Mouse (Mus musculus) layer of hippocampus, adult 11-12 months (tissue): ENCODE results near the gene Spty2d1.
"Not testable (repeated sequence)": the region's sequence is repeated elsewhere in the genome, so short reads cannot be mapped to it uniquely, and the experiment has no call there.

Source experiments
- DNase-seq: peaks from one replicate; pipeline ENCODE4 v3.0.0; 2022; ENCODE audit warnings: low spot score

Gene Spty2d1

DNA sequence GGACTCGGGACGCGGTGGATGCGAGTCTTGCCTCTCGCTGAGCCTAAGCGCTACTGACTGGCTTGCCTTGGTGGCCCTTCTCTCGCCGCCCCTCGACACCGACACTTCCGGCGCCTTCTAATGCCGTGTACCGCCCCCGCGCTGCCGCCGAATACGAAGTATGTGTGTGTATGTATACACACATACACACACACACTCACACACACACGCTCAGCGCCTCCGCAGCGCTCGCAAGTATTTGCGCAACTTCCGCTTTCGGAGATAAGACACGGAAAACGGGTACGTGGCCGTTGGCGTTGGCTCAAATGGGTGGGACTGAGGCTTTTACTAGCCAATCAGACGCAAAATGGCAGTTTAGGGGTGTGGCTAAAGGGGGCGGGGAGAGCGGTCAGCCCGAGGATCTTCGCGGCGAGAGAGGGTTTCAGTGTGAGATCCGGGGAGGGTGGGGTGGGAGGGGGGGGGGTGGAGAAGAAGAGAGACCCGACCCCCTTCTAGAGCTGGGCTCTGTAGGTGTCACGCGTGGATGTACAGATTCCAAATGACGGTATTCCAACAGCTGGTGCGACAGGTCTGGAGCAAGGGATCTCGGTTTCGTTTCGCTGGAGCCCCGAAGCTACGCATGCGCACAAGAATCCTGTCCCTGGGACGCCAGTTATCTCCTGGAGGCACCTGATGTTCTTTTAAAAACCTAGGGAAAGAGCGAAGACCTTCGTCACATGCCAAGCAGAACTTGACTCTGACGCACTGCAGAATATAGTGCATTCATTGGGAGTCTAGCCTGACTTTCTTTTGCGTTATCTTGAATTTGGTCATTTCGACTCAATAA is at the start of gene Spty2d1:
Gene Spty2d1, minus strand, starts transcription at position 244 of the 826 bp plus-strand sequence.
- DNase-seq = peak; percentile 99

DNA sequence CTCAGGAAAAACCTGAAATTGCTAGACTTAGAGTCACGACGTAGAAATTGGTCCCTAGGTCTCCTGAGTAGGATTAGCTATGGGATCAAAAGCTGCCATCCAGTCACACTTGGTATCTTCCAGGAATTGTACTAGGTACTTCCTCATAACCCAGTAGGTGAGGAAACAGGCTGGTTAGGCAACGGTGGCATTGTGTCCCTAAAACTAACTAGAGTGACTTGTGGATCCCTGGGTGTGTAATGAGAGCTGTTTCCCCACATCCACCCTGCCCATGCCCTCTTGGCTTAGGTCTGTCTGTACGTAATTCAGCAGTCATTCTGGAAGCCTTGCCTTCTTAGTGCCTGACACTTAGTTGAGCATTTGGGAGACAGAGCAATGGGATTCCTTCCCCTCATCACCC is 48.1 kb upstream of the Spty2d1 start:
- no peak for DNase-seq

DNA sequence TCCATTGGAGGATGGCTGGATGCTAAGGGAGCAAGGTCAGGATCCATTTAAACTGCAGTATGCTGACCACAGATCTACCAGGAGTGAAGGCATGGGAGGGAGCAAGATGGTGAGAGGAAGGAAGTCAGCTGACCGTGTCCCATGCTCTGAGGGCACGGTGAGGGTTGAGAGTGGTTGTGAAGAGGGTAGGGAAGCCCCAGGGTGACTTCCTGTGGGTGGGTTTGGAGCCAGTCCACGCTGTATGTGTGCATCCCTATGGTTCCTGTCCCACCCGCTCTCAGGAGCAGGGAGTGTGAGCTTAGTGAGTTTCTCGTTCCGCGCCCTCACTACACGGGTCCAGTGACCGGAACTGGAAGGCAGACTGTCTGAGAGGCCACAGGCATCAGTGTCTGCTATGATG is 47.5 kb upstream of the Spty2d1 start:
- peak; percentile 58 for DNase-seq

DNA sequence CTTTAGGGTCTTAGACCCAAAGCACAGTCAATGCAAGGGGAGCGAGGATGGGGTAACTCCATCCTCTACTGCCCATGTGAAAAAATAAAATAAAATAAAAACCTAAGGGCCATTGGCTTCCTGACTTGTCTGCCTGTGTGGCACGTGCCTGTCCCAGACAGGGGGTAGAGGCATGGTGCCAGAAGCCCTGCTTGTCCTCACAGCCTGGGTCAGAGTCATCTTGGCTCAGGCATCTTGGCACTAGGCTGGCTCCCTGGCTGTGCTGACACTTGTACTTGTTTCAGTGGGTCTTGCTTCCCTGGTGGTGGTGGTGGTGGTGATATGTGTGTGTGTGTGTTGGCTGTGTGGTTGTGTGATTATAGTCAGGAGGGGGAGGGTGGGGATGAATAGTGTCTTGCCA is 46.5 kb upstream of the Spty2d1 start:
- no peak for DNase-seq

DNA sequence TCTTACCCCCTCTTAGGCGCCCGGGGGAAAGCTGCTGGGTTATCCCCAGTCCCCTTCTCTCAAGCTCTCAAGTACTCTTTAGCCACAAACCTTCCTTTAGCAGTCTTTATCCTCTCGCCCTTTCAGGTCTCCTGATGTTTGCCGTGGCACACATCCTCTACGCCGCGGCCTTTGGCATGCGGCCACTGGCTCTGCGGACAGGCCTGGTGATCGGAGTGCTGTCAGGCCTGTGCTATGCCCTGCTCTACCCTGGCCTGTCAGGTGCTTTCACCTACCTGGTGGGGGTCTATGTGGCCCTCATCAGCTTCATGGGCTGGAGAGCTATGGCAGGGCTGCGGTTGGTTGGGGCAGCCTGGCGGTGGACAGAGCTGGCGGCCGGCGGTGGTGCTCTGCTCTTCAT is 45.1 kb upstream of the Spty2d1 start:
- DNase-seq = no peak

DNA sequence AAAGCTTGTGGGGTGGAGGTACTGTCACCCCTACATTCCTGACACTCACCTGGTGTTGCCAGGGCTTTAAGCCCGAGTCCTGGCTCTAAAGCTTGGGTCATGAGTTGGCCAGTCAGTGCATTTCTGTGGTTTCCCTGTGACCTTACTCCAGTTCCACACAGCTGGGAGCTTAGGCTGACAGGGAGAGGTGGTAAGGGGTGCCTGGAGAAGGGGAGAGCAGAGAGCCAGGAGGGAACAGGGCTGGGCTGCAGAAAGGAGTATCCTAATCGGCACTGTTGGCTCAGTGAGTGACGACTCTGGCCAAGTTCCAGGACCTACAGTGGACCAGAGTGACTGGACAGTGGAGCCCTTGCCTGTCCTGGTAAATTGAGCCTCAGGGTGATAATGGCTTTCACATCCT is 44.1 kb upstream of the Spty2d1 start:
- peak; percentile 52 for DNase-seq

DNA sequence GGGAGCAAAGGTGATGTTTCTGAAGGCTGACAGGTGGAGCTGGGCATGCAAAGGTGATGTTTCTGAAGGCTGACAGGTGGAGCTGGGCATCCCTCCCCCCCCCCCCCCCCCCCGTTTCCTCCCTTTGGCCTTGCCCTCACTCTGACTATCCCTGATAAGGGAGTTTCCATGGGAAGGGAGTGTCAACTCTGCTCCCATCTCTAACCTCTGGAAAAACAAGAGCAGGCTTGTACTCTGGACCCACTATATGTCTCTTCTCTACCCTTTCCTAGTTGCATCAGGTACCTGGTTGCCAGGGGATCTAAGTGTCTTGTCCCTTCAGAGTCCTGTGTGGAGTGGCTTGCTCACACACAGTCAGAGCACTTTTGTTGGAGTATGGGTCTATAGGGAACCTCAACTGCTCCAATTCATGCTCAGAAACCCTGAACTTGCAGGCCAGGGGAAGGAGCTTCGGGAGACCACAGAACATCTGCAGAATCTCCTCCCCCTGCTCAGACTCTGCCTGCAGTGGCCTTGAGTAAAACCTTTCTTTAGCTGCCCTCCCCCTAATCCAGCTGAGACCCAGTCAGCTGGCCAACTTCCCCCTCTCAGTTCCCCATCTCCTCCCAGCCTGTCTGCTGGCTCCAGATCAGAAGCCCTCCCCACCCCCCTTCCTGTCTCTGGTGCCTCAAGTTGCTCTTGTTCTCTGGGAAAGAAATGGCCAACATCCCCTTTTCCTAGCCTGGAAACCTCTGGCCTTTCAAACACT is 43.4 kb upstream of the Spty2d1 start:
- DNase-seq = peak; percentile 75

DNA sequence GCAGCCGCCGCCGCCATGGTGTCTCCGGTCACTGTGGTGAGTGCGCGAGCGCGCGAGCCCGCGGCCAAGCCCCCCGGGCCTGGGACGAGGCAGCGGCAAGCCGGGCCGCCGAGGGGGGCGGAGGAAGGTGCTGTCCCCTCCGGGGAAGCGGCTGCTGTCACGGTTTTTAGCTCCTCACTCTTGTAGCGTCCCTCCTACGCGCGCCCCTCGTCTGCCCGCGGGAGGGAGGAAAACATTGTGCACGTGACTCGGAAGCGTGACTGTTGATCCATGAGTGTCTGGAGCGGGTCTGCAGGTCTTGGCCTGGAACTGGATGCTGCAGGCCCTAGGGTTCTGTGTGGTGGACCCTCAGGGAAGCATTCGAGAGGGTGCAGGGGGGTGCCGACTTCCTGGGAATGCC is 42.6 kb upstream of the Spty2d1 start:
- peak; percentile 78 for DNase-seq

DNA sequence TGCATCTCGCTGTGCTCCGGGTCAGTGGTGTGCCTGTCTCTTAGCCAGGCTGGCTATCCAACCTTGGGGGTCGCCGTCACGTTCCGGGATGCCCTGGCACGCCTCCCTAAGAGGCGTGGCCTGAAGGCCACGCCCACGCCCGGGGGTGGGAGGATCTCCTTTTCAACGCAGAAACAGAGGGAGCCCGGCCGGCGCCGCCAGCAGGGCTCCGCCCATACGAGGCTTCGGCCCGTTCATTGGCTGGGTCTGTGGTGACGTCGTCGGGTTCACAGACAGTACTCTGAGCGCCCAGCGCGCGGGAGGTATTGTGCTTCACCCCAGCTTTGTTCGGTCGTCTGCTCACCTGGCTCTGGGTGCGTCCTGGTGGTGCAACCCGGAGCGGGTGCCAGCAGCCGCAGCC is 42.2 kb upstream of the Spty2d1 start, which contains the start of gene Tmem86a:
Gene Tmem86a, plus strand, starts transcription at position 236 of the 400 bp plus-strand sequence.
- DNase-seq = peak; percentile 97

DNA sequence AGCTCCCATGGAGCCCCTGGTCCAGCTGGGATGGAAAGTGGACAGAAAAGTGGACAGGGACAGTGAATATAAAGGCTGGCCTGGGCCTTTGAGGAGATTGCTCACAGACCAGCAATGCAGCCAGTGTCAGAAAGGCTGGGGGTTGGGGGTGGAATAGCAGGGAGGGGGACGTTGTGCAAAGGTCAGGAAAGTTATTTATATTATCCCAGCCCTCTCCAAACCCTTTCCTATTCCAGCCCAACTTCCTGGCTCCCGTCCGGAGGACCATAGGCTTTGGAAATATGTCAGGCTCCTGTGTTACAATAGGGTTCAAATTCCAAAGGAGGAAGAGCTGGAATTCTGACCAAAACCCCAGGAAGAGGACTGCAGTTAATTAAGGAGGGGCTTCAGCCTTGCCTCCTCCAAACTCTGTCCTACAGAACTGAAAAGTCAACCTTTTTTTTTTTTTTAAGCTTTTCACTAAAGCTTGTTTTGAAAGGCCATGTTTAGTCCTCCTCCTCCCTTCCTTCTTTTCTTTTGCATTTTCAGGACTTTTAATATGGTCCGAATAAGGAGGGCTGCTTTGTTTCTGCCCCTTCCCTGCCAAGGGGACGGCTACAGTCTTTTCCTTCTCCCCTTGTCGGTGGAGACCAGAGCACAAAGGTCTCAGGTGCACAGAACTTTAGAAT is 34.7 kb upstream of the Spty2d1 start:
- no peak for DNase-seq

DNA sequence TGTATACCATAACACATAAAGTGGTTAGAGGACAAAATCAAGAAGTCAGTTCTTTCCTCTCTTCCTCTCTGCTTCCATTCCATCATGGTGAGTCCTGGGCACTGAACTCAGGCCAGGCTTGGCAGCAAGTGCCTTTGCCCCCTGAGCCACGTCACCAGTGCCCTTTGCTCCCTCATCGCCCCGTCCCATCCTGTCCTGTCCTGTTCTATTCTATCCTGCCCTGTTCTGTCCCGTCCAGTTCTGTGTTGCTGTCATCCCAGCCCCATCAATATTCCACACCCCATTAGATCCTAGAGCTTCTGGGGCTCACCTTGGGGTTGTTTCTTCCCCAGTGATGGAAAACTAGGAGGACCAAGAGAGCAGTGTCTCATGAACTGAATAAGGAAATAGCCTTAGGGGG is 33.9 kb upstream of the Spty2d1 start:
- no peak for DNase-seq

DNA sequence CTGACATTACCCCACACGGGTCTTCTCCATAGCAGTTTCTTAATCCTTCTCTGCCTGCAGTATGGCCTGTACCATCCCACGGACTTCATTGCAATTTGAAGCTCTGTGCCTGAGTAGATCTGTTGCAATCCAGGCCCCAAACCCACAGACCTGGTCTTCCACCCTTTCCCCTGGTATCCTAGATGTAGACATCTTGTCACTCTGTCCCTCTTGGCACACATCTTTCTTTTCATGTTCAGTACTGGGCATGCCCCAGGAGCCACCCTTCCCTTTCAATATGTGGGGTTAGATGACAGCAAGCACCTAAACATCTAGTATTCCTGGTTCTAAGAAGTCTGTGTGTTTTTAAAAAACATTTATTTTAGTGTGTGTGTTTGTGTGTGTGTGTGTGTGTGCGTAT is 33.5 kb upstream of the Spty2d1 start:
- no peak for DNase-seq

DNA sequence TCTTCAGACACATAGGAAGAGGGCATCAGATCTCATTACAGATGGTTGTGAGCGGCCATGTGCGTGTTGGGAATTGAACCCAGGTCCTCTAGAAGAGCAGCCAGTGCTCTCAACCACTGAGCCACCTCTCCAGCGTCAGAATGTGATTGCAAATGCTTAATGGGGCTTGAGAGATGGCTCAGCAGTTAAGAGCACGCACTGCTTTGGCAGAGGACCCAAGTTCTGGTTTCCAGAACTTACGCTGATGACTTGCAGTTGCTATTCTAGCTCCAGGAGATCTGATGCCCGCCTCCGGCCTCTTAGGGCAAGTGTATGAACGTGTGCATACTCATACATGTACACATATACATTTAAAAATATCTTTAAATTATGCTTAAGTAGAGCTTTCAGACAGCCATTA is 27.2 kb upstream of the Spty2d1 start:
- no peak for DNase-seq

DNA sequence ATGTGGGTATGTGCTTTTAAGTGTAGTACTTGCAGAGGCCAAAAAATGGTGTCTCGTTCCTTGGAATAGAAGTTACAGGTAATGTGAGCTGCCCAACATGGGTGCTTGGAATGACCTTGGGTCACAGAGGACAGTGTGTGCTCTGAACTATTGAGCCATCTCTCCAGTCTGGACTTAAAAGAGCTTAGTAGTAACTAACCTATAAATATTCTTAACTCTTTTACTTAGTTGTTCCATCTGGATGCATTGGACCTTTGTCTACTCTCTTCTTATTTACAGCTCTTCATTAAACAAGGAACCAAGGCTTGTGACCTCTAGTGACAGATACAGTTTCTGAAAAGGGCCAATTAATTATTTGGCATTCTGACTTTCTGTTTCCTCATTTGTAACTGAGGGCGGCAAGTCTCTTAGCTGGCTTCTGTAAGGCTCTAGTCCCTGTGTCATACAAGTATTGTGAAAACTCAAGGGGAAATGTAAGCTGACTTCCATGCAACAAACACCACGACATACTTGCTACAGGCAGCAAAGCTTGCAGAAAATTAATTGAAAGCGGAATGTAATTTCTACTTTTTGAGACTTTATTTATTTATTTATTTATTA is 26.7 kb upstream of the Spty2d1 start:
- DNase-seq = no peak

DNA sequence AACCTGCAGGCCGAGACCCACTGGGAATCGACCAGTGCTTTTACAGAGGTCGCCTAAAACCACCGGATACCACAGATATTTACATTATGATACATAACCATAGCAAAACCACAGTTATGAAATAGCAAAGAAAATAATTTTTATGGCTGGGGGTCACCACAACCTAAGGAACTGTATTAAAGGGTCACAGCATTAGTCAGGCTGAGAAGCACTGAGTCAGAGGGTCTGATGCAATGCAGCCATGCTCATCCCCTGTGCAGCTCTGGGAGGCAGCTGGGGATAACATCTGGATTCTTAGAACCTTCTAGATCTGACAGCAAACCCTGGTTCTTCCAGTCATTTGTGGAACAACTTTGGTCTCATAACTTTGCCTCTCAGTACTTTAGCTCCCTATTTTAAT is 23.2 kb upstream of the Spty2d1 start:
- no peak for DNase-seq

DNA sequence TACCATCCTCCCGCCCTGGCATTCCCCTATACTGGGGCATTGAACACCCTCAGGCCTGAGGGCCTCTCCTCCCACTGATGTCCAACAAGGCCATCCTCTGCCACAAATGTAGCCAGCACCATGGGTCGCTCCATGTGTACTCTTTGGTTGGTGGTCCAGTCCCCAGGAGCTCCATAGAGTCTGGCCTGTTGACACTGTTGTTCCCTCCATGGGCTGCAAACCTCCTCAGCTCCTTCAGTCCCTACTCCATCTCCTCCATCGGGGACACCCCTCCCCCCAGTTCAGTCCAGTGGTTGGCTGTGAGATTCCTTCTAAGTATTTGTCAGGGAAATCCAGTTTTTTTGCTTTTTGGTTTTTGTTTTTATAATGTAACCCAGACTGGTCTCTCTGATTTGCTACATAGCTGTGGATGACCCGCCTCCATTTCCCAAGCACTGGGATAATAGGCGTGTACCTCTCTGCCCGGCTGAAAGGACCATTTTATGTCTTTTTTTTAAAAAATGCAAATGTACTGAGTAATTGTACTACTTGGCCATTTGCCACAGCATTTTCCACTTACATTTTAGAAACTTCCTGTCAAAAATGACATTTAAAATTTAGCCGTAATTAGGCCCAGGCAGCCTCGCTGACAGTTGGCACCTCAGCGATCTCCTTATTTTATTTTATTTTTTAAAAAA is 22.4 kb upstream of the Spty2d1 start:
- no peak for DNase-seq

DNA sequence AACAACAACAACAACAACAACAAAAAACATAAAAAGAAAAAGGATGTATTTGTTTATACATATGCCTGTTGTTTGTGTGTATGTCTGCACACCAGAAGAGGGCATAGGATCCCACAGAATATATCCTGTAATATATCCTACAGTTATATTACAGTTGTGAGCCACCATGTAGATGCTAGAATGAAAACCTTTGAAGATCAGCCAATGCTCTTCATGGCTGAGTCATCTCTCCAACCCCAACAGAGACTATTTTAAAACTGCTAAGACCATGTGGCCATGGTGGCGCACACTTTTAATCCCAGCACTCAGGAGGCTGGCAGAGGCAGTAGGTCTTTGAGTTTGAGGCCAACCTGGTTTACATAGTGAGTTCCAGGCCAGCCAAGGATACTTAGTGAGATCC is 19.3 kb upstream of the Spty2d1 start:
- DNase-seq = no peak

DNA sequence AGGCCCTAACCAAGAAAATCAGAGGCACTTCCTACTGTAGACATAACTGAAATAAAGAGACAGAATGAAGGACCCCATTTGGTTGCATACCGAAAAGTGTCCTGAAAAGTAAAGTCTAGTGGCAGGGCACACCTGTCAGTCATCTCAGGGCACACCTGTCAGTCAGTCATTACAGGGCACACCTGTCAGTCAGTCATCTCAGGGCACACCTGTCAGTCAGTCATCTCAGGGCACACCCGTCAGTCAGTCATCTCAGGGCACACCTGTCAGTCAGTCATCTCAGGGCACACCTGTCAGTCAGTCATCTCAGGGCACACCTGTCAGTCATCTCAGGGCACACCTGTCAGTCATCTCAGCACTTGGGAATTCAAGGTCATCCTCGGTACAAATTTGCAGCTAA is 18.7 kb upstream of the Spty2d1 start:
- not testable (repeated sequence) for DNase-seq

DNA sequence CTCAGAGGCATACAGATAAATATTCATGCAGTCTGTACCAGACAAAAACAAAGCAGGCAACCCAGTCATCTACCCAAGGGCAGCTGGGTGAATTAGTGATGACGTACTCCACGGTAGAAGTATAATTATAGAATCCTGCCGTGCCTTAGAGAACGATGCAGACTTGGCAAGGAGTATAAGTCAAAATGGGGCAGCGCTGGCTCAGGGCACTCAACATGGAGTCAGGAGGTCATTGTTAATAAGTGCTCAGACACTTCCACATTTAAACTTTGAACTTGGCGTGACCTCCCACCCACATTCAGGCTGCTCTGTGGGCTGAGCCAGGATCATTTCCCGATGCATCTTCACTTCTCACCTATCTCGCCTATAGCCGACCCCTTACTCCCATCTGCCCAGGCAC is 17.2 kb upstream of the Spty2d1 start:
- no peak for DNase-seq

DNA sequence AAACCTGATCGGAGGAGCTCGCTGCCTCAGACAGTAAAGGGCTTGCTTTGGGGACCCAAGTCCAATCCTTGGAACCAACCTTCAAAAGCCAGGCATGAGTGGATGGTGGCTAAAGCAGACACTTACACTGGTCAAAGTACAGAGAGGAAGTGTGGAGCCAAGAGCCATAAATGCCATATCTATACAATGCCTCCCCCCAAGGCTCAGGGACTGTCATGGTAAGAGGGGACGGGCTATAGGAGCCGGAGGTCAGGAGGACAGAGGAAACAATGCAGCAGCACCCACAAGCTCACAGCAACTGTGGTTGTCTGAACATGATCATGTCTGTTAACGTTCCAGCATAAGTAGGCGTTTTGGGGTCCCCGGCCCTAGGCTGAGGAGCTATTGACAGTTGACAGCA is 16.2 kb upstream of the Spty2d1 start:
- DNase-seq = no peak

DNA sequence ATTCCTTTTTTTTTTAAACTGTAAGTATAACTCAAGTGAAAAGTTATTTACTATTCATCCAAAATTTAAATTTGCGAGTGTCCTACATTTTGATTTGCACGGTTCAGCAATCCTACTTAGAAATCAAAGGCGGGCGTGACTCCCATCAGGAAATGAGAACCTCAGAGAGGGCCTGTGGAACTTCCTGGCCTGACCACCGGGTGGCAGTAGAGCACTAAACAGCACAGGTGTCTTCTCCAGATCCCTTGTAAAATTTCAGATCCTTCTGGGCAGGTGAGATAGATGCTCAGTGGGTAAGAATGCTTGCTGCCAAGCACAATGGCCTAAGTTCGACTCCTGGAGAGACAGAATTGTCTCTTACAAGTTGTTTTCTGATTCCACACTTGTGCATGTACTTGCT is 15.3 kb upstream of the Spty2d1 start:
- peak; percentile 90 for DNase-seq

DNA sequence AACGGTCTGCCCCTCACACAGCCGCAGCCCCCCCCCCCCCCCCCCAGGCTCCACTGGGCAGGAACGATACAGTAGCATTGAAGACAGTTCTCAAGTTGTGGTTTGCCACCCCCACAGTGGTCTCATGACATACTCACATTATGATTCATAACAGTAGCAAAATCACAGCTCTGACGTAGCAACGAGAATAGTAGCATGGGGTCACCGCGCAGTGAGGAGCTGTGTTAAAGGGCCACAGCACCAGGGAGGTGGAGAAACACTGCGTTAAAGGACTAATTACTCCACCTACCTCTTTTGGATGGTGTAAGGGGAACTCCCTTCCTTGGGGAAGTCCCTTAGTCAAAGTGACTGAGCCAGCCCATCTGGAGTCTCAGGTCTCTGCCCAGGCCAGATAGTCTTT is 14.3 kb upstream of the Spty2d1 start:
- DNase-seq = no peak
